Mouse (Mus musculus): Measurements from ENCODE around the gene Stab1.

DNA sequence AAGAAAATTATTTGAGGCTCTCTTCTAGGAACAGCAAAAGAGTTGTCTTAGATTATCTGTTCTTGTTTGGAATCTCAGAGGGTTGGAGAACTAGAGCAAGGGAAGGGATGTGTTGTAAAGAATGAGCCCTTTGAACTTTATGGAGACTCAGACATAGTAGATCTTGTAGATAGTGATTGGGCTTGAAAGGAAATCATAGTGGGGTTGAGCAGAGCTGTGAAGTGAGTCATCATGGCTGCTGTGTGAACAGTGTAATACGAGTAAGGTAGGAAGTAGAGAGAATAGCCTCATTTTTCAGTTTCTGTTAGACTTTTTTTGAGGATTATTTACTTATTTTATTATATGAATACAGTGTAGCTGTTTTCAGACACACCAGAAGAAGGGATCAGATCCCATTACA, 78.5 kb downstream of the Stab1 start:
- TF ChIP-seq CTCF (IDR thresholded peaks at IDR 0.05; ENCODE audit: low read depth, low read length), result no peak
- no peak for TF ChIP-seq GATA1 (IDR thresholded peaks at IDR 0.05; ENCODE audit: borderline replicate concordance, low read length)
- TF ChIP-seq TAL1 (conservative IDR thresholded peaks at IDR 0.05; ENCODE audit: low read depth, low read length), result no peak

All from G1E (cell line).